Comparison of ENCODE assay signal across 9 mouse cellular contexts in genomic region chr8:120225421-120226151, GRCm38 (mm10). TPM values are rescaled to one million over a fixed set of nuclear protein-coding genes. Genes with fewer than 3 reads are reported as not detected.
DNase-seq lines count a peak whose midpoint lies in the region; ATAC-seq and TF ChIP-seq lines count a peak whose summit lies in the region.
"Had no signal": no experiment of that assay in that cellular context is flagged by ENCODE, and none has a peak within 500 bp of the region (broad histone marks: within the 10 kb centered on the region; RNA-seq: fewer than 3 reads in every experiment).

No protein-coding gene starts in this region.

- DNase-seq in hindbrain, embryonic 10.5 days (ENCODE audit: low spot score), result peak; percentile 54
- DNase-seq in hindbrain, embryonic 14.5 days (ENCODE audit: low spot score), result no peak
- DNase-seq in CH12.LX (ENCODE audit: extremely low read depth) (peak; percentile 87), adipocyte (ENCODE audit: low spot score) (no peak)
- DNase-seq in frontal cortex, adult 2 months (ENCODE audit: extremely low spot score in 1 of 2, low spot score in 1 of 2), result peak; percentile 78 to 89
- no peak for DNase-seq in lung, adult 2 months
- DNase-seq in lung, postnatal 14 days, result no peak

- H3K4me2 ChIP-seq in hindbrain, embryonic 14.5 days (replicated peaks), result no peak overlapping the region
- peak overlapping the region; percentile 37 for H3K4me2 ChIP-seq in CH12.LX (ENCODE audit: insufficient read depth, low read depth, poor library complexity, severe bottlenecking)
- H3K4me2 ChIP-seq in midbrain, embryonic 13.5 days (replicated peaks), result no peak overlapping the region

- no peaks in the 10 kb centered on the region for H3K36me3 ChIP-seq in hindbrain, embryonic 10.5 days
- no peaks in the 10 kb centered on the region for H3K36me3 ChIP-seq in hindbrain, embryonic 14.5 days (replicated peaks; ENCODE audit: control insufficient read depth, insufficient read depth)
- H3K36me3 ChIP-seq in CH12.LX (replicated peaks in 1 of 2; ENCODE audit: control insufficient read depth in 1 of 2, insufficient read depth in 1 of 2, low read length in 1 of 2), result no peaks in the 10 kb centered on the region
- no peaks in the 10 kb centered on the region for H3K36me3 ChIP-seq in midbrain, embryonic 13.5 days

- TF ChIP-seq RAD21 in CH12.LX (IDR thresholded peaks at IDR 0.05; ENCODE audit: low read depth, low read length), result no peak

- no peaks in the 10 kb centered on the region for H3K9me3 ChIP-seq in hindbrain, embryonic 10.5 days
- no peaks in the 10 kb centered on the region for H3K9me3 ChIP-seq in hindbrain, embryonic 14.5 days (ENCODE audit: control insufficient read depth, low read length)
- peaks cover 11% of the 10 kb centered on the region for H3K9me3 ChIP-seq in CH12.LX (replicated peaks; ENCODE audit: low read length)
- H3K9me3 ChIP-seq in midbrain, embryonic 13.5 days, result no peaks in the 10 kb centered on the region

- peak overlapping the region; percentile 1; the same call in 1 of the 2 replicates for H3K4me3 ChIP-seq in hindbrain, embryonic 10.5 days
- no peak overlapping the region for H3K4me3 ChIP-seq in hindbrain, embryonic 14.5 days (replicated peaks; ENCODE audit: low read length)
- peak overlapping the region in 2 of 3 experiments; percentile 7 to 26 for H3K4me3 ChIP-seq in CH12.LX (replicated peaks in 1 of 3; ENCODE audit: low read depth in 2 of 3, low read length in 2 of 3, poor library complexity in 1 of 3)
- no peak overlapping the region for H3K4me3 ChIP-seq in midbrain, embryonic 13.5 days (replicated peaks)
- H3K4me3 ChIP-seq in lung, adult 2 months (replicated peaks; ENCODE audit: extremely low read depth, low read depth, low read length), result no peak overlapping the region

- dilution Hi-C loops in CH12.LX (cut with MboI; ENCODE audit: extremely low pct_ligation_motif_present, extremely low pct_unique_long_range_greater_than_20kb, low sequenced_read_pairs), result no loop called here

- in situ Hi-C loops in CH12.LX (cut with MboI; ENCODE audit: low pct_ligation_motif_present, low pct_unique_long_range_greater_than_20kb, low sequenced_read_pairs), result no loop called here

- peaks cover 73% of the 10 kb centered on the region for H3K27me3 ChIP-seq in hindbrain, embryonic 10.5 days (ENCODE audit: insufficient read depth, poor library complexity, severe bottlenecking)
- peaks cover 12% of the 10 kb centered on the region for H3K27me3 ChIP-seq in hindbrain, embryonic 14.5 days (ENCODE audit: control insufficient read depth, insufficient read depth, low read length)
- no peaks in the 10 kb centered on the region for H3K27me3 ChIP-seq in CH12.LX (replicated peaks)
- peaks cover 23% of the 10 kb centered on the region for H3K27me3 ChIP-seq in midbrain, embryonic 13.5 days

- peak; percentile 84 for TF ChIP-seq EP300 in CH12.LX (IDR thresholded peaks at IDR 0.05; ENCODE audit: low read length)

- H3K4me1 ChIP-seq in hindbrain, embryonic 10.5 days (replicated peaks), result peaks cover 85% of the 10 kb centered on the region
- H3K4me1 ChIP-seq in hindbrain, embryonic 14.5 days (replicated peaks; ENCODE audit: control insufficient read depth, insufficient read depth, low read length), result peaks cover 35% of the 10 kb centered on the region
- peaks cover 39 to 55% of the 10 kb centered on the region in 2 experiments for H3K4me1 ChIP-seq in CH12.LX (ENCODE audit: control insufficient read depth in 1 of 2, insufficient read depth in 2 of 2)
- peaks cover 68% of the 10 kb centered on the region for H3K4me1 ChIP-seq in midbrain, embryonic 13.5 days (replicated peaks)
- H3K4me1 ChIP-seq in lung, adult 2 months (ENCODE audit: control insufficient read depth, insufficient read depth, low read length), result peaks cover 6% of the 10 kb centered on the region

- ATAC-seq in hindbrain, embryonic 14.5 days (ENCODE audit: low FRiP score), result no peak
- no peak for ATAC-seq in midbrain, embryonic 13.5 days

- peak in 1 of 2 experiments; percentile 29; a peak in 2 of 4 replicates for TF ChIP-seq CTCF in CH12.LX (conservative IDR thresholded peaks at IDR 0.05 in 1 of 2, IDR thresholded peaks at IDR 0.05 in 1 of 2; ENCODE audit: low read depth in 2 of 2, low read length in 2 of 2)
- TF ChIP-seq CTCF in lung, adult 2 months (IDR thresholded peaks at IDR 0.05; ENCODE audit: insufficient read depth, low read length), result no peak

- peak overlapping the region; percentile 78 for H3K27ac ChIP-seq in hindbrain, embryonic 10.5 days
- no peak overlapping the region for H3K27ac ChIP-seq in hindbrain, embryonic 14.5 days
- H3K27ac ChIP-seq in CH12.LX (ENCODE audit: insufficient read depth, low read depth), result peak overlapping the region; percentile 91
- H3K27ac ChIP-seq in midbrain, embryonic 13.5 days, result peak overlapping the region; percentile 35; the same call in 1 of the 2 replicates

- WGBS in hindbrain, embryonic 10.5 days, result 35% methylated on average over 10 of the region's 10 CpGs
- 23% methylated on average over 10 of the region's 10 CpGs for WGBS in hindbrain, embryonic 14.5 days
- WGBS in midbrain, embryonic 13.5 days, result 23% methylated on average over 10 of the region's 10 CpGs
- 45% methylated on average over 10 of the region's 10 CpGs for WGBS in lung, adult 2 months

- no peak overlapping the region for H3K9ac ChIP-seq in hindbrain, embryonic 14.5 days
- peak overlapping the region; percentile 41; the same call in 1 of the 2 replicates for H3K9ac ChIP-seq in CH12.LX (ENCODE audit: insufficient read depth, low read depth)
- no peak overlapping the region for H3K9ac ChIP-seq in midbrain, embryonic 13.5 days (replicated peaks)

- no peaks in the 10 kb centered on the region for H3K79me2 ChIP-seq in CH12.LX (replicated peaks; ENCODE audit: control insufficient read depth, extremely low read depth, insufficient read depth, poor library complexity, severe bottlenecking)

- peak; percentile 29; the same call in 1 of the 2 replicates for TF ChIP-seq POLR2A in CH12.LX (IDR thresholded peaks at IDR 0.05; ENCODE audit: low read depth, low read length)
- no peak for TF ChIP-seq POLR2A in lung, adult 2 months (IDR thresholded peaks at IDR 0.05; ENCODE audit: borderline replicate concordance, extremely low read depth, low read depth, low read length)

TF ChIP-seq in CH12.LX, 34 proteins besides CTCF, POLR2A, EP300 and RAD21 (continues in another document):
- TF ChIP-seq IRF4 (IDR thresholded peaks at IDR 0.05; ENCODE audit: low read depth, low read length) (peak; percentile 83; the same call in 1 of the 2 replicates), ZC3H11A (IDR thresholded peaks at IDR 0.05; ENCODE audit: low read depth, low read length) (no peak), ZKSCAN1 (IDR thresholded peaks at IDR 0.05; ENCODE audit: borderline replicate concordance, low read depth, low read length) (no peak), USF2 (conservative IDR thresholded peaks at IDR 0.05; ENCODE audit: low read depth, low read length) (no peak), KAT2A (IDR thresholded peaks at IDR 0.05; ENCODE audit: insufficient replicate concordance, low read length) (no peak), MEF2A (IDR thresholded peaks at IDR 0.05; ENCODE audit: borderline replicate concordance, low read depth, low read length) (no peak; the same call in 1 of the 2 replicates), MAZ (IDR thresholded peaks at IDR 0.05; ENCODE audit: low read depth, low read length) (no peak), TBP (conservative IDR thresholded peaks at IDR 0.05; ENCODE audit: low read depth, low read length) (no peak), BHLHE40 (IDR thresholded peaks at IDR 0.05; ENCODE audit: low read depth, low read length) (peak; percentile 94), MAX (IDR thresholded peaks at IDR 0.05; ENCODE audit: low read length) (0 out of 2 replicates have a peak, but pooled peaks have one; percentile 46), E2F4 (IDR thresholded peaks at IDR 0.05; ENCODE audit: insufficient replicate concordance, low read depth, low read length) (no peak), NELFE (IDR thresholded peaks at IDR 0.05; ENCODE audit: low read depth, low read length) (no peak), POLR2AphosphoS2 (IDR thresholded peaks at IDR 0.05; ENCODE audit: low read depth, low read length) (no peak), JUND (conservative IDR thresholded peaks at IDR 0.05; ENCODE audit: low read depth, low read length) (no peak; the same call in none of the 2 replicates), ETS1 (conservative IDR thresholded peaks at IDR 0.05; ENCODE audit: low read depth, low read length) (peak; percentile 93), TCF12 (IDR thresholded peaks at IDR 0.05; ENCODE audit: low read depth, low read length) (peak; percentile 80), SIN3A (IDR thresholded peaks at IDR 0.05; ENCODE audit: low read length) (peak; percentile 81), CHD2 (IDR thresholded peaks at IDR 0.05; ENCODE audit: low read length) (peak; percentile 26; the same call in 1 of the 2 replicates), JUN (IDR thresholded peaks at IDR 0.05; ENCODE audit: insufficient read depth, low read depth, low read length) (peak; percentile 48; the same call in 1 of the 2 replicates), CHD1 (IDR thresholded peaks at IDR 0.05; ENCODE audit: low read depth, low read length) (no peak), ELF1 (IDR thresholded peaks at IDR 0.05; ENCODE audit: low read depth, low read length) (peak; percentile 44; the same call in 1 of the 2 replicates), SMC3 (IDR thresholded peaks at IDR 0.05; ENCODE audit: low read depth, low read length) (peak; percentile 1; the same call in 1 of the 2 replicates), MXI1 (IDR thresholded peaks at IDR 0.05; ENCODE audit: low read depth, low read length) (peak; percentile 63)

RNA-seq across cellular contexts. Expression of gene Gse1, which starts 2.7 kb away (rescaled TPM):
- polyA plus RNA-seq in hindbrain, embryonic 10.5 days (2016; fragmentation: Nextera tagmentation; extraction: Ambion mirVana), result 14.3 and 22.9 TPM in 2 replicates
- 18.8 and 23.9 TPM in 2 replicates for polyA plus RNA-seq in hindbrain, embryonic 14.5 days (2014; fragmentation: Nextera tagmentation; extraction: Ambion mirVana)
- total RNA-seq in CH12.LX (2012; rRNA removed) (5.6 and 8.5 TPM in 2 replicates), CH12.LX (2014; rRNA removed) (0.96 and 1.3 TPM in 2 replicates)
- 8.8 and 9.8 TPM in 2 replicates for polyA plus RNA-seq in CH12.LX (2012; ENCODE audit: insufficient read length, low read depth)
- 56.7 and 57.1 TPM in 2 replicates for polyA plus RNA-seq in frontal cortex, adult 2 months (2012; rRNA removed)
- 22.3 and 22.5 TPM in 2 replicates for polyA plus RNA-seq in midbrain, embryonic 13.5 days (2015; fragmentation: Nextera tagmentation; extraction: Ambion mirVana)
- polyA plus RNA-seq in lung, adult 2 months (2012; rRNA removed), result 35.6 and 39.6 TPM in 2 replicates

RNA-seq across cellular contexts. Expression of gene Fam92b, which starts 48.3 kb away (rescaled TPM):
- polyA plus RNA-seq in hindbrain, embryonic 10.5 days (2016; fragmentation: Nextera tagmentation; extraction: Ambion mirVana), result 0.95 and 4.1 TPM in 2 replicates
- 1.6 and 3.3 TPM in 2 replicates for polyA plus RNA-seq in hindbrain, embryonic 14.5 days (2014; fragmentation: Nextera tagmentation; extraction: Ambion mirVana)
- not detected in 2 replicates for total RNA-seq in CH12.LX (2012; rRNA removed)
- not detected in 2 replicates for total RNA-seq in CH12.LX (2014; rRNA removed)
- not detected in 2 replicates for polyA plus RNA-seq in CH12.LX (2012; ENCODE audit: insufficient read length, low read depth)
- polyA plus RNA-seq in frontal cortex, adult 2 months (2012; rRNA removed), result 1.1 and 1.2 TPM in 2 replicates
- 2.3 and 2.4 TPM in 2 replicates for polyA plus RNA-seq in midbrain, embryonic 13.5 days (2015; fragmentation: Nextera tagmentation; extraction: Ambion mirVana)
- polyA plus RNA-seq in lung, adult 2 months (2012; rRNA removed), result 9.0 and 10.2 TPM in 2 replicates
- total RNA-seq: liver, adult 2 months had no signal
- polyA plus RNA-seq: liver, adult 2 months had no signal

Comparison
In these comparisons a context has a peak if more than half of its experiments do, and no peak if none do; other contexts are left out.
1. DNase-seq: peak in hindbrain, embryonic 10.5 days (single experiment), CH12.LX (single experiment) and frontal cortex, adult 2 months (2 of 2); none in hindbrain, embryonic 14.5 days (single experiment), adipocyte (single experiment), lung, adult 2 months (single experiment) and lung, postnatal 14 days (single experiment).
2. H3K4me3 ChIP-seq: peak in hindbrain, embryonic 10.5 days (single experiment) and CH12.LX (2 of 3); none in hindbrain, embryonic 14.5 days (single experiment), midbrain, embryonic 13.5 days (single experiment) and lung, adult 2 months (single experiment).